17 mouse cellular contexts compared by ENCODE assay signal in genomic region chr13:102758021-102758420, GRCm38 (mm10).
"Had no signal": no experiment of that assay in that cellular context is flagged by ENCODE, and none has a peak within 500 bp of the region (broad histone marks: within the 10 kb centered on the region; RNA-seq: fewer than 3 reads in every experiment).

No protein-coding gene starts in this region.

- DNase-seq: gastrocnemius, postnatal 14 days; gastrocnemius, postnatal 36 days; heart, adult 18-20 months; heart, postnatal 10 days; heart, postnatal 4 days; kidney, adult 18-20 months; kidney, adult 8-10 months; kidney, postnatal 10 days; kidney, postnatal 25 days; kidney, postnatal 4 days; layer of hippocampus, postnatal 36 days; left cerebral cortex, postnatal 4 days had no signal

- ATAC-seq: hindbrain, embryonic 16.5 days; inflammation-experienced regulatory T-cells, adult 6 months; intestine, embryonic 15.5 days; intestine, postnatal 0 days; liver, embryonic 12.5 days had no signal
